Mouse (Mus musculus) left cerebral cortex, postnatal 10 days (tissue): ENCODE results near the gene Avpr1a. TPM values are rescaled to one million over a fixed set of nuclear protein-coding genes. Genes with fewer than 3 reads are reported as not detected.

Source experiments
- DNase-seq, 2 experiments: peaks; one replicate each; pipeline ENCODE4 v3.0.0; 2021 to 2022; ENCODE audit warnings: low spot score in 2 of 2, mixed read lengths in 1 of 2; ENCODE audit errors: extremely low spot score in 1 of 2
- intact Hi-C: fragments of 180-260 bp; cut with DNase I; formaldehyde crosslinking; loops from one replicate; pipeline ENCODE4 v1.15.1; 2025
- total RNA-seq, 2 experiments: library from RNA; stranded (reverse); gene quantifications; 2 replicates each; pipeline ENCODE4 v1.2.3; 2021

The Avpr1a gene
- total RNA-seq = 1 to 10 TPM; 1.8 to 2.1 TPM

DNA sequence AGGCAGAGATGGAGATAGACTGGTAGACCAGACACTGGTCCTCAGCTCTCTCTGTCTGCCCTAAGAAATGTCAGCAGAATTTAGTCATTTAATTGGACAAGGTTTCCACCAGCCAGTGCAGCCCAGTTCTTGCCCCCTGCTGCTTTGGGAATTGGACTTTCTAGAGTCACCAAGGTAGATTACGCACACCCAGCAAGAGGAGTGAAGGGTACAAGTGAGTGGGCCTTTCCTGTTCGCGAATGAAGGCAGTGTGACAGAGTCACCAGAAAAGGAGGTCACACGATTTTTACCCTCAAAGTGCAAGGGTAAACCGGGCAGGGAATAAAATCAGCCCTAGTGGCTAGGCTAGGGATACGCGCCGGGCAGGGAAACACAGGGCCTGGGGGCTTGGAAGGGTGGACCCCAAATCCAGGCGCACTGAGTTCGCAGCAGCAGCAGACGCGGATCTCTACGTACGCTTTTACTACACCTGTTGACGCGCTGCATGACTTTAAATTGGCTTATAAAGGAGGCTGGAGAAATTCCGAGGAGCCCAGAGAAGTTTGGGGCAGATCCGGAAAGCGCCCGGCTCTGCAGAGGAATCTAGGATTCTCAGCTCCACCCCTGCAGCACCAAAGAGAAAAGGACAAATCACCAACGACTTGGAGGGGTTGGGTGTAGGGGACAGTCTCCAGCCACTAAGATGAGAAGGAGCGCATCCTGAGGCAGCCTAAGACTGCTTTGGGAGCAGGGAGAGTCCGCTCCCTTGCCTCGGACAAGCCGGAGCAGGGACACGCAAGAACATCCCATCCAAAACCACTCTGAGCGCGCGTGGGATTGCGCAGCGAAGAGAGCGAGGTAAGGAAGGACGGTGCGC is at the start of gene Avpr1a:
TSS of gene Avpr1a (plus strand) at position 639 of the 856 bp plus-strand sequence.
- intact Hi-C loops = loop anchor here (5.0 to 10.0 kb wide), 2 partner anchors 266 to 343 kb away; no protein-coding TSS in a partner anchor

DNA sequence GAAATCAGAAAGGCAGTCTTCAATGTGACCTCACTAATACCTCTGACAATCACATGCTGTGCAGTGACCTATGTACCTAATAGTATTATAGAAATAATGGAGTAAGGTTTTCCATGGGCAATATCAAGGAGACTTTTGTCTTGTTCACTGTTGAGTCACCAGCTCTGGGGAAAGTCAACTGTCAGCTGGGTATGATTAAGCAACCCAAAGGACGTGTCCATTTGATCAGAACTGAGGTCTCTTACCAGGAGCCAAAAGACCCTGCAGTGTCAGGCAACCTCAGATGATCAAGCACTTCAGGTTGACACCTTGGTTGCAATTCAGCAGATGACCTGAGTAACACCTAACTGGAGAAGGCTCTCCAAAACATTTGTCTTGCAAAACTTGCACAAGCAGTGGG is 46.0 kb upstream of the Avpr1a start:
- DNase-seq = no peak
- intact Hi-C loops = no loop called here

More for the DNA sequence above, at the start of gene Avpr1a:
- no peak for DNase-seq

DNA sequence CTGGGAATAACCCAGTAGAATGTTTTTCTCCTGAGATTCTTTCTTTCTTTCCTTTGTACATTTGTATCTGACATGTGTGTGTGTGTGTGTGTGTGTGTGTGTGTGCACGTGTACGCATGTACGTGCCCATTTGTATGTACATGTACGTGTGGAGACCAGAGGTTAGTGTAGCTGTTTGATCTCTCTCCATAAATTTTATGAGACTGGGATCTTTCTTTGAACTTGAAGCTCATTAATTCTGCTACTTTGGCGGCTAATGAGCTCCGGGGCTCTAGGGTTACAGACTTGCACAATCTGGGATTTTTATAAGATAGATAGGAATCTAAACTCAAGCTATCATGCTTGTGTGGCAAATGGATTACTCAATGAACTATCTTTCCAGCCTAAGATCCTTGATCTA is 42.0 kb upstream of the Avpr1a start:
- intact Hi-C loops = no loop called here
- DNase-seq = no peak

DNA sequence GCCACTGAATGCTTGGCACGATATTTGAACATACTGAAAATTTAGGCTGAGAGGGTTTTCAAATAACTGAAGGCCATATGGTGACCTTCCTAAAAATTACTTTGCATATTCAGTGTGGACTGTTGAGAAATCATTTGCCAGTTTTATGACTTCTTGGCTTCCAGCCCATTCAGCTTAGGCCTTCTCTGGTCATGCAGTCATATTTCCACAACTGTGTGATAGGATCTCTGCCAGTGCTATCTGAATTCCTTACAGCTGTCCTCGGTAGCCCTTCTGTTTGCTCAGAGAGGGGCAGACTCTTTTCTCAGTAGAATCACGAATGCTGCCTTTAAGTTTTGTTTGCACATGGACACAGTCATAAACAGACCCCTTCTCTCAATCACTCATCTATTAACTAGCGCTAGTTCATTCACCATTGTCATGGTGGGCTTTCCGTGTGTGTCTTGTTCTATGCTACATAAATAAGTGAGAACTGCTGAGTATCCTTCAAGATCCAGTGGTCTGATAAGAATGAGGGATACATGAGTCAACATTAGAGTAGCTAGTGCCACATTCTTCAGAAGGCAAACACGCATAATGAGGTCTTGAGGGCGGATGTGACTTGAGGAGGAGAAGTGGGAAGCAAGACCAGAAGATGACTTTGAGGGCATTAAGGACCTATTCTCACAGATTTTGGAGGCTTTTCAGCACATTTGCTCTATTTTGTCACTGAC is 39.4 kb upstream of the Avpr1a start:
- DNase-seq = peak in 1 of 2 experiments; percentile 14
- intact Hi-C loops = no loop called here

DNA sequence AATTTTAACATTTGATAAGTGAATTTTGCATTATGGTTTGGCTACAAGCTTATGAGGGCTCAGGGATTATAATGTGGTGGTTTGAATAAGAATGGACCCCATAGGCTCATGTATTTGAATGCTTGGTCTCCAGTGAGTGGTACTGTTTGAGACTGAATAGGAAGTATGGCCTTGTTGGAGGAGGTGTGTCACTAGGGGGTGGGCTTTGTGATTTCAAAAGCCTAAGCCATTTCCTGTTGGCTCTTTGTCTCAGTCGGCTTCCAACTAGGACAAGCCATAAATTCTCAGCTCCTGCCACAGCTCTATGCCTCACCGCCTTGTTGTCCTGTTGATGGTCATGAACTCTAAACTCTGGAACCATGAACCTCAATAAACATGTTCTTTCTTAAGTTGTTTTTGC is 37.5 kb upstream of the Avpr1a start:
- DNase-seq = no peak
- intact Hi-C loops = no loop called here

DNA sequence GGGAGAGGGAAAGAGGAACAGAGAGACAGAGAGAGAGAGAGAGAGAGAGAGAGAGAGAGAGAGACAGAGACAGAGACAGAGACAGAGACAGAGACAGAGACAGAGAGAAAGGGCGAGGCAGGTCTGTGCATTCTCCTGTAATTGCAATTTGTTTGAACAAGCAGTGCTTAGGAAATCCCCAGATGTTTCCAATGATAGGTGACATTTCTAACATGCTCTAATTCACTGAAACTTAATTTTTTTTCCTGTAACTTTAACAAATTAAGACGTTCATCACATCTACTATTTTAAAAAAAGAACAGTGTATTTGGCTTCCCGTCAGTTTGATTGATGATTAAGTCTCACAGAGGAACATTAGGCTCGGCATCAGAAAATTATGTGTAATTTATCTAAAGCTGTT is 15.6 kb upstream of the Avpr1a start:
- intact Hi-C loops = no loop called here
- no peak for DNase-seq

DNA sequence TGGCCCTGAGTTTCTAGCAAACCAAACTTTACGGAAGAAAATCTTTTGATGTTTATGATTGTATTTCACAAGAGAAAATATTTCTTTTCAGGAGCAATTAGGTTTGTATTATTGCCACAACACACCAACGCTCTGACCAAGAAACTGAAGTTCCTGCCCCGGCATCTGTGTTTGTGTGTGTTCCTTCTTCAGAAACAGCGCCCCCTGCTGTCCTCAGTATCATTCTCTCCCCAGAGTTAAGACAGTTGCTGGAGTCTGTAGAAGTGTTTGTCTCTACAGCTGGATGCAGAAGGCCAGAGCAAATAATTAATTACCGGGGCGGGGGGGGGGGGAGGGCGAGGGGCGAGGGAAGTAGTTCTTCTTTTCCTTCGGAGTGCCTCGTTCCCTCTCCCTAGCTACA is 1.0 kb upstream of the Avpr1a start:
- intact Hi-C loops = loop anchor here (5.0 to 10.0 kb wide), 2 partner anchors 265 to 342 kb away; no protein-coding TSS in a partner anchor

DNA sequence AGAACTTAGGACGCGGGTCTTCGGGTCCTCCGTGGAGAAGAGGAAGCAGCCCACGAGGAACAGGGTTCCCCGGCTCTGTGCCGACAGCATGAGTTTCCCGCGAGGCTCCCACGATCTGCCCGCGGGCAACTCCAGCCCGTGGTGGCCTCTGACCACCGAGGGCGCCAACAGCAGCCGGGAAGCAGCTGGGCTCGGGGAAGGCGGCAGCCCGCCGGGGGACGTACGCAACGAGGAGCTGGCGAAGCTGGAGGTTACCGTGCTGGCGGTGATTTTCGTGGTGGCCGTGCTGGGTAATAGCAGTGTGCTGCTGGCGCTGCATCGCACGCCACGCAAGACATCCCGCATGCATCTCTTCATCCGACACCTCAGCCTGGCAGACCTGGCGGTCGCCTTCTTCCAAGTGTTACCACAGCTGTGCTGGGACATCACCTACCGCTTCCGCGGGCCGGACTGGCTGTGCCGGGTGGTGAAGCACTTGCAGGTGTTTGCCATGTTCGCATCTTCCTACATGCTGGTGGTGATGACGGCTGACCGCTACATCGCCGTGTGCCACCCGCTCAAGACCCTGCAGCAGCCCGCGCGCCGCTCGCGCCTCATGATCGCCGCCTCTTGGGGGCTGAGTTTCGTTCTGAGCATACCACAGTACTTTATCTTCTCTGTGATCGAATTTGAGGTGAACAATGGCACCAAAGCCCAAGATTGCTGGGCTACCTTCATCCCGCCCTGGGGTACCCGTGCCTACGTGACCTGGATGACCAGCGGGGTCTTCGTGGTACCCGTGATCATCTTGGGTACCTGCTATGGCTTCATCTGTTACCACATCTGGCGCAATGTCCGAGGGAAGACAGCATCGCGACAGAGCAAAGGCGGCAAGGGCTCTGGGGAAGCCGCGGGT is 665 bp downstream of the Avpr1a start:
- DNase-seq = peak; percentile 7 to 40
- intact Hi-C loops = loop anchor here (5.0 to 10.0 kb wide), 2 partner anchors 267 to 344 kb away; no protein-coding TSS in a partner anchor

More for the DNA sequence above, 1.0 kb upstream of the Avpr1a start:
- DNase-seq = peak; percentile 51 to 79

DNA sequence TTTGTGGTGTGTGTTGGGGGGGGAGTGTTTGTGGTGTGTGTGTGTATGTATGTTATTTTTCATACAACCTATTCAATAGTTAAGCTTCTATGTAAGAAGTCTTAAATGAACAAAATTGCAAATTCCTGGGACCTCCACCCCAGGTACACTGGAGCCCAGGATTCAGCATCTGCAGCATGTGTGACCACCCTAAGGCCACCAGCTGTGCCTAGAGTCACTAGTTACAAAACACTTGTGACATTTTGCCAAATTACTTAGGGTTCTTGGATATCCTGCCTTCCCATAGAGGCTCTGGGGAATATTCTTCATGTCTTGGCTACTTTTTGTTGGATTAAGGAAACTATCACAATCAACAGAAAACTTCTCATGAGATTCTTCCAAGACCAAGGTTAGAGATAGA is 1.6 kb downstream of the Avpr1a start:
- intact Hi-C loops = loop anchor here (5.0 to 10.0 kb wide), 2 partner anchors 268 to 345 kb away; no protein-coding TSS in a partner anchor
- no peak for DNase-seq

DNA sequence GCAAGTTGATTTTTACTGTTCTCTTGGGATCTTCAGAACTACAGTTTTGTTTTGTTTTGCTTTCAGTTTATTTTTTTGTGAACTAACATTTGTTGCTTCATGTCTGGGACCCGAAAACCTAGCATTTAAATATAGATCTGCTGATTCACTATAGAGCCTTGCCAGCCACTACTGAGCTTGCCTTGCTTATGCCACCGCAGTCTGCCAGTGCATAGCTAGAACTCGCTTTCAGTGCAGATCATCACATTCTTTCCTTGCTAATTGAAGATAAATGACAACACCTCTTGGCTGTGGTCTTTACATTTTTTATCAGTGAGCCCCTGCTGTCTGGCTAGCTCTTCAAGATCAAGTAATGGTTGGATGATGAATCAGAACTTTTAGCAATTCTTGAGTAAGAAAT is 5.2 kb downstream of the Avpr1a start:
- DNase-seq = no peak
- intact Hi-C loops = no loop called here

DNA sequence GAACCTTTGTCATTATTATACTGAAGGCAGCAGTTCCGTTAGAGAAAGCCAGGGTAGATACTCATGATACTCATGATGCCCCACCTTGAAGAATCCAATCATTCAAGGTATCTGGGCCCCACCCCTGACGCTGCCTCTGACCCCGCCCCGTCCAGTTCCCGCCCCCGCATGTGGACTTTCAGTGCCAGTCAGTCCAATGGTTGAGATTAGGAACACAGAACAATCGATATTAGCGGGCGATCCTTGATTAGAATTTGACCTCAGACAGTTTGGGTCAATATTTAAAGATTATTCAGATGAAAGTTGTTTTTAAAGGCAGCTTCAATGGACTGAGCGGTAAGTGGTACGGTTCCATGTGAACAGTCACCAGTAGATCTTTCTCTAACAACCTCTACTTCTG is 7.5 kb downstream of the Avpr1a start:
- DNase-seq = no peak
- intact Hi-C loops = no loop called here

DNA sequence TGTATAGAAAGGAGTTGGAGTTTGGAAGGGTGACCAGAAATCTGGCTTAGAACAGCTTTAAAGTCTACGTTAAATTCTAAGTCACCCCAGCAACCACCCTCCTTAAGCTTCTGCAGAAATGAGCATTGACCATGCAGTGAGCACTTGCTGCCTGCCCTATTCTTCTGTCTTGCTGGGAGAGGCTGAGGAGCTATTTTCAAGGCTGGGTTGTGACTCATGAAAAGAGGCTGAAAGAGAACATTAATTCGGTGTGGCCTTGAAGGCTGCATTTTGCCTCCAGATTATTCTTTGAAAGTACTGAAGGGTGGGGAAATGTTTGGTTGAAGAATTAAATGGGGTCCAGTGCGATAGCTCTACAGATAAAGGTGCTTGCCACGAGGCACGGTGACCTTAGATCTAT is 28.5 kb downstream of the Avpr1a start:
- DNase-seq = no peak
- intact Hi-C loops = no loop called here

DNA sequence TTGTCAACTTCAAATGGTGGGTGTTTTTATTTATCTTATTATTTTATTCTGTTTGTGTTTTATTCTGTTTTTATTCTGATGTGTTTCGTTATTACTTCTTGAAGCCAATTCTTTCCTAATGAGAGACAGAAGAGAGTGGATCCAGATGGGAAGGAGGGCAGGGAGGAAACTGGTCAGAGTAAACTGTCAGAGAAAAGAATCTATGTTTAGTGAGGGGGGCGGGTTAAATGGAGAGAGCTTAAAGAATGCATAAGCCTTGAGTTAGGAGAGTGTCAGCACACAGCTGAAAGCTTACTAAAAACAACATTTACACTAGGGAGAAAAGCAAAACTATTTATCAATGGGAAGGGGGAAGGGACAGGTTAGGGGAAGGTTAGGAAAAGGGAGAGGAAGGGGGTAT is 50.3 kb downstream of the Avpr1a start:
- intact Hi-C loops = no loop called here
- DNase-seq = no peak

DNA sequence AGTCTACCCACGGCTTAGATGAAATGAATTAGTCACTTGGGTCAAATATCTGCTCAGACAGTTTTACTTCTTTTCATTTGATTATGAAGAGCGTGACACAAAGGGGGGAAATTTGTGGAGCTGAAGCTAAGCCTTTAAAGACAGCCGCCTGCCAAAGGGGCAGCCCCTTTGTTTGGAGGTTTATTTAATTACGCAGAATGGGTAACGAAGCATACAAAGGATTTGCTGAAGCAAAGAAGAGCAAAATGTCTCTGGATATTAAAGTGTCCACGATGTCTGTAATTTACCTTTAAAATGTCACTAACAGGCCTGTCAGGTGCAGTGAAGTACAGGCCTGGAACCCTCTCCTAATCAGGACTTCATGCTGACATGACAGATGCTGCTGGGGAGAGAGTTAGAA is 51.0 kb downstream of the Avpr1a start:
- intact Hi-C loops = no loop called here
- no peak for DNase-seq

Other genes starting within 250 kb of the Avpr1a start
- gene Ppm1h, start 230.3 kb downstream of the Avpr1a start, total RNA-seq = 10 to 100 TPM; 77.5 to 82.7 TPM